Mouse (Mus musculus) neutrophil, adult 5-6 weeks (primary cell): ENCODE measurements around the gene Ptges. TPM values are rescaled to one million over a fixed set of nuclear protein-coding genes. Genes with fewer than 3 reads are reported as not detected.
A peak's percentile ranks its signal among the peaks of the same experiment; 100 is the strongest.

Experiments used
- ATAC-seq: fragments of 151-379, 151-347 bp; 2 replicates; pipeline ENCODE4 v1.8.0; 2017; ENCODE audit warnings: mild to moderate bottlenecking, moderate TSS enrichment; ENCODE audit not compliant: insufficient number of reproducible peaks, poor library complexity, low FRiP score, severe bottlenecking; ENCODE audit errors: extremely low read depth
- total RNA-seq: library from RNA; stranded (forward); fragments of 200-1000 nt; gene quantifications from 2 replicates; pipeline ENCODE4 v1.2.3, GENCODE M21; 2017

Gene Ptges
- total RNA-seq, 1 experiment from 2014 or later: not detected

DNA sequence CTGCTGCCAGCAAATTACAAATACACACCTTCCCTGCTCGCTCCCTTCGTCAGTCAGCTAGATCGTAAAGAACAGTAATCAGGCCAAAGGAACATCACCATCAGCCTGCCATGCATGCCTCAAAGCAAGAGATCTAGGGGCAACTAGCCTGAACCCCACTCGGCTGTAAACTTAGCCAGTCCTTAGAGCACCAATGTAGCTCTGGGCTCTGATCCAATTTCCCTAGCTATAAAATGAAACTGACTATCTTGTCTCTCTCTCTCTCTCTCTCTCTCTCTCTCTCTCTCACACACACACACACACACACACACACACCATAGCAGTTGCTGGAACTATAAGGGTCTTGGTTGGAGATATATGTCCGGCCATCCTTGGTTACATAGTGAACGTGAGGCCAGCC lies 25.4 kb downstream of the Ptges start:
- ATAC-seq: no peak

DNA sequence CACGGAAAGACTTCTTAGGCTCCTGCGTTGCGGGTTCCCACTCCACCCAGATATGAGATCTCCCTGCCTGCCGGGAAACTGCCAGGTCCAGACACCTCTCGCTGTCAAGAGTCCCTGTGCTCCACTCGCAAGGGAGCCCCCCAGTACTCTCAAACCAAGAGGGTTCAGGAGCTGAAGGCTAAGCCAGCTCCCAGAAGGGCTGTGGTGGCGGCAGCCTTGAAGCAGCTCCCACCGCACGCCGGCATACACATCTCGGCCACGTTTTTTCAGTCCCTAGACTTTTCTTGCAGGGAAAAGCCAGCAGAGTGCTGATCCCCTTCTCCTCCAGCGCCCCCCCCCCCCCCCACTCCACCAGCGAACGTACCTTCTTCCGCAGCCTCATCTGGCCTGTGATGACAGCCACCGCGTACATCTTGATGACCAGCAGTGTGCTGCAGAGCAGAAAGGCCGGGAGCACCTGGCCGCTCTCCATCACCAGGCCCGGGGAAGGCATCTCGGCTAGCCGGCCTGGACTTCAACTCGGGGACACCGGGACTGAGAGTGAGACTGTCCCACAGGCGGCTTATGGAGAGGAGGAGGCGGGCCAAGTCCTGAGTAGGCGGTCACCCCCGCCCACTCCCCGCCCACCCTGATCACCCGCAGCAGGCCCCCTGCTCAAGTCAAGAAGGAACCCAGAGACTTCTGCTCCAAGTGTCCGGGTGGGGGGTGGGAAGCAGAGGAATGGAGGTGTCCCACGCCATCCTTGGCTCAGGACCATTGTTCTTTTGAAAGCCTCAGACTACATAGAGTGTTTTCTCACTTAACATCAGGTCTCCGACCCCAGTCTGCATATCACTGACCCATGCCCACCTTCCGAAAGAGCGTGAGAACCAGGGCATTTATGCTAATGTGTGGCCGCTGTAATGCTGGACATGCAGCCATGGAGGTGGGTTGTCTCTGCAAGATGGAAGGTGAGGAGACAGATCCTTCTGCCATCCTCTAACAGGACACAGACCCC lies 26.6 kb downstream of the Ptges start:
- no peak for ATAC-seq

DNA sequence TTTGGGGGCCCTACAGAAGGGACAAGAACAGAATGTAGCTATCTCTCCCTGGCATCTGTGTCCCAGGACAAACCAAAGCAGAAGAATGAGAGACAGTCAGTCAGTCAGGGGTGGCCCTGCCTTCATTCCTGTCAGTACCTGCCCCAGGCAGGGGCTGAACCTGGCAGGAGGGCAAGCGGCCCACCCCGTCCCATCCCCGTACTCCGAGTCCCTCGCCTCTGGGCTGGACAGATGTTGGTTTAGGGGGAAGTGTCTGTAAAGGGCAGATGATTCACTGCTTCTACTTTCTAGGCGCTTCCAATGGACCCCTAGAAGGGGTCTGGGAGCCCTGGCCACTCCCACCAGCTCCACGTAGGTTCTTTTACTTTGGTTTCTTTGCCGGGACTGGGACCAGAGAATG lies 27.4 kb downstream of the Ptges start:
- no peak for ATAC-seq

DNA sequence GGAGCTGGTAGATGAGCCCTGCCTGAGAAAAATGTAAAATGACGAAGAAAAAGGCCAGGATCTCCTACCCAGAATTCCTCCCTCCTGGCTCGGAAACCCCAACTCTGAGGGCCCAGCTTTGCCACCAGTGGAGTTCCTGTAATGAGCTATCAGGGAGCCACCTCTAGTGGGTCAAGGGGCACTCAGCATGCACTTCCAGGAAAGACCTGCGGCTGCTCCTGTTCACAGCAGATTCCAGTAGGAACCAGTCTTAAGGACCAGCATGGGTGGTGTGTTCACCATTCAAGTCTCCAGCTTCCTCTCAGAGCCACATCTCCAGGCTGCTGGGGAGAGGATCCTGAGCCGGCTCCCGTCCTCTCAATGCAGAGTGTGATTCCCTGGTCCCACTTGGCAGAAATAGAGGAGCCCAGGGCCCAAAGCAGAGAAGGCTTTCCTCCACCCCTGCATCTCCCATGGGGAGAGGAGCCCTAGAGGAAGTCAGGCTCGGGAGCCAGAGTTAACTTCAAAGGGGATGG lies 28.0 kb downstream of the Ptges start:
- no peak for ATAC-seq

DNA sequence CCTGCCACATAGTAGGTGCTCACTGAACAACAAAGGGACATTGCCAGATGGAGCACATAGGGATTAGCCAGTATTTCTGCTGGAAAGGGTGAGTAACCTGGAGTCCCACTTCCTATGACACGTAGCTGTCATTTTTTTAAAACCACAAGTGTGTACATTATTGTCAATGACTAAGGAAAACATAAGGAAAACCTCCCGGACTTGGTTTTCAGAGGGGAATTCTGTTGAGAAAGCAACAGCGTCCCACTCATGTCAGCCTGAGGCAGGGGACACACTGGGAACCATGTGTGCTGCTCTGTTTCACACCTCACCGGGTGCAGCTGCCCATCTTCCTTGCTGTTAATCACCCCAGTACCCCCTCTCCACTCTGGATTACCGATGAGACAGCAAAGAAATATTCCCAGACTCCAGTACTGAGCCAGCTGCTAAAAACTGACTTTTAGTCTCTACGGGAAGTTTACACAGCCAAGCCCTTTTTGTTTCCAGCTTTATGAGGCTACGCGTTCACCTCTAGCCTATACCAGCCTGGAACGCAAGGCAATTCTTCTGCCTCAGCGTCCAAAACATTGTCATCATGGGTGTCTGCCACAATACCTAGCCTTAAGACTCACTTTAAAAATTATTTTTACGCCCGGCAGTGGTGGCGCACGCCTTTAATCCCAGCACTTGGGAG lies 30.1 kb downstream of the Ptges start:
- no peak for ATAC-seq

DNA sequence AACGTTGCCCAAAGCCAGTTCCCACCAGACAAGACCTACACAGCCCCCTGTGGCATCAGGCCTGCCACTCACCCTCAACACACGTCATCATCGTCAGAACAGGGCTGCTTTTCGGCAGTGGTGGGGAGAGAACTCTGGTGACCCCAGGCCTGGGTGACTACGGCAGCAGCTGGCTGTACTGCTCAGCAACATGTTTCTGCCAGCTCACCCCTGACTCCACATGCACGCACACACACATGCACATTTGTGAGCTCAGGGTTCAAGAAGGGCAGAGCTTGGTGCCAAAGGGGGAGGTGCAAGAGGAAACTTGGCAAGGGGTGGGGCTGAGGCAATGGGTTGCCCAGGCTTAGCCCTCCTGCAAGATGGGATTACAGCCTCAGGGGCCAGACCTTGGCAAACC lies 32.4 kb downstream of the Ptges start:
- no peak for ATAC-seq

DNA sequence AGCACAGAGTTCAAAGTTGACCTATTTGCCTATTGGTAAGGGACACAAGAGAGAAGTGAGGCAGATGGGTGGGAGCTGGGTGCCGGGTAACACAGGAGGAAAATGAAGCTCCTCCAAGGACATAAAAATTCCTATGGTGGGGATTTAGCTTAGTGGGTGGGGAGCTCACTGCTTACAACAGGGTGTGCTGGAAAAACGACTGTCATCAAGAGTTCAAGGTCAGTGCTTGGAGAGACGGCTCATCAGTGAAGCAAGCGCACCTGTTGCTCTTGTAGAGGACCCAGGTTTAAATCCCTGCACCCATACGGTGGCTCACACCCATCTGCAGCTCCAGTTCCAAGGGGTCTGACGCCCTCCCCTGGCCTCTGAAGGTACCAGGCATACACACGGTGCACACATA lies 35.7 kb downstream of the Ptges start:
- ATAC-seq: no peak

DNA sequence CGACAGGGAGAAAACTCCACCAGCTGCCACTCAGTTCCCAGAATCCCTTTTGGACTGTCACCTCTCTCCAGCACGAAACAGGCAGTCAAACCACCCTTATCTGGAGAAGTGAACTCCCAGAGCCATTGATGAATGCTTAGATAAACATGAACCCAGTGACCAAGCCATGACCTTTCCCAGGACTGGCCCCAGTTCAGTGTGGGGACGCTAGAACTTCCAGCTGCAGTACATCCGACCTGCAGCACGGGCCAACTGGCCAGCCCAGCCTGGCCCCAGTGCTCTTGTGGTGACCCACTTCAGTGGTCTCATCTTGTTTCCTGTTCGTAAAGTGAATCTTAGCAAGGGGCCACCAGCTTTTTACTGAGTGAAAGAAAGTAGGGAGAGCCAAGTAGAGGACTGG lies 36.3 kb downstream of the Ptges start:
- no peak for ATAC-seq

DNA sequence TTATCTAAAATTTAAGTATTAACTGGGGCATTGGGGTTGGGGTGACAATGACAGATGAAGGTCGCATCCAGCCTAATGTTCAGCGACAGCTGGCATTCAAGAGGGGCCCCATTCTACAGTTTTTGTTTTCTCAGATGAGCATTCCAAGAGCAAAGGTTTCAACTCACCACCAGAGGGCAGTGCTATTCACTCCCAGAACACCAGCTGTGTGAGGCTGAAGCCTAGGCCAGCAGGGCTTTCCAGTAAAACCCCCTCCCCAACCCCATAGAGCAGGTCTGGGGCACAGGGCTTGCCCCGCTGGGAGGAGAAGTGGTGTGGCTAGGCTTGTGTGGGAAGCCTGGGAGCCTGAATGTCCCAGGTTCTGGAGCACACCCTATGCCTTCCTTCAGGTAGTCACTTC lies 38.7 kb downstream of the Ptges start:
- ATAC-seq: 0 out of 2 replicates have a peak, but pooled peaks have one; percentile 5

DNA sequence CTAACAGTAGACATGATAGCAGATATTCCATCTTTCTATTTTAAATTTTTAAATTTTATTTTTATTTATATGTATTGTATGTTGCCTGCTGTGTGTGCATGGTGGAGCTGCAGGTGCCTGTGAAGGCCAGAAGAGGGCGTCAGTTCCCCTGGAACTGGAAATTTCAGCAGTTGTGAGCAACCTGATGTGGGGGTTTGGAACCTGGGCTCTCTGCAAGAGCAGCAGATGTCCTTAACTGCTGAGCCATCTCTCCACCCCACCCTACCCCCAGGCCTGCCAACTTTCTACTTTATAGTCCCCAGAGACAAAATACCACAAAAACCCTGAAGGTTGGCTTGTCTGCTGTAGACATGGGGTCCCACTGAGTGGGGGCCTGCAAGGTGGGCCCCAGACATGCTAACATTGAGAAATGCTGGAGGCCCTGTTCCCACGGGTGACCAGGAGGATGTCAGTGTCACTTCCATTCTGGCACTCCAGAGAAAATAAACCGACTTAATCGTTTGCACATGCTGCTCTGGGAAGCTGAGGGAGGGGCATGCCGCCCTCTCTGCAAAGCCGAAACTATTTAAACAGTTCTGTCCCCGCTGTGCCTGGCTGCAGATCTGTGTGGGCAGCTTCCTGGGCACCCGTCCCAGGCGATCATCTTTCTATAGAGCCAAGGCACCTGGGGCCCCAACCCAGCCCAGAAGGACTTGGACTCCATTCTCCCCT lies 44.1 kb downstream of the Ptges start:
- ATAC-seq: no peak

DNA sequence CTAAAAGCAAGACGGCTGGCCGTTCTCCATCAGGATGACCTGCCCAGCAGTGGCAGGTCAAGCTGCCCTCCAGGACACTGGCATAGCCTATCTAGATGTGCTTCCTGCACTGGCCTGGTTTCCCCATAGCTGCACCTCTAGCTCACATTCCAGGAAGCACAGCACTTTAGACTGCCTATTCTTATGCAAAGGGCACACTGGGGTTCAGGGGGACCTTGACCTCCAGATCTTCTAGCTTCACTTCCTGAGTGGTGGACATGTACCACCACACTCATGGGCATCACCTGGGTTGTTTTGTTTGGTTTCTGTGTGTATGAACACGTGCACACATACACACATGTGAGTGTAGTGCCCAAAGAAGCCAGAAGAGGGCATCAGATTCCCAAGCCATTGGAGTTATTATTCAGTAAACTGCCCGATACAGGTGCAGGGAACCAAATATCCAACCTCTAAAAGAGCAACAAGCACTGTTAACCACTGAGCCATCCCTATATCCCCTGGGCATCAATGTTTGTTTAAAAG lies 44.8 kb downstream of the Ptges start:
- no peak for ATAC-seq

DNA sequence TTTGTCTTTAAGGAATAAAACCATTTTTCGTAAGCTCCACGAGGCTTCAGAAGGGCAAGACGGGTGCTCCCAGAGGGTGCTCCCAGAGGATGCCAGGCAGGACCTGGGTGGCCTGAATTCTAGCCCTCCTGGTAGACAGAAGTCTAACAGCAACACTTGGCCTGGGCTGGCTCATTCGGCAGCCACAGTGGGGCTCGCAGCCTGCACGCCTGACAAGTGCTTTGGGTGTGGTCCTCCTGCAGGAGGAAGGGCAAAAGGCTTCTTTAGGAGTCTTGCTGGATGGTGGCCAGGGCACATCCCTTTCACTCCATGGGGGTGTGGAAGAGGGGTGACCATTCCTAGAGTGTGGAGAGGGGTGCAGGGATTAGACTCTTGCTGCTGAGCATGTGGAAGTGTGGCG lies 48.4 kb downstream of the Ptges start:
- no peak for ATAC-seq

DNA sequence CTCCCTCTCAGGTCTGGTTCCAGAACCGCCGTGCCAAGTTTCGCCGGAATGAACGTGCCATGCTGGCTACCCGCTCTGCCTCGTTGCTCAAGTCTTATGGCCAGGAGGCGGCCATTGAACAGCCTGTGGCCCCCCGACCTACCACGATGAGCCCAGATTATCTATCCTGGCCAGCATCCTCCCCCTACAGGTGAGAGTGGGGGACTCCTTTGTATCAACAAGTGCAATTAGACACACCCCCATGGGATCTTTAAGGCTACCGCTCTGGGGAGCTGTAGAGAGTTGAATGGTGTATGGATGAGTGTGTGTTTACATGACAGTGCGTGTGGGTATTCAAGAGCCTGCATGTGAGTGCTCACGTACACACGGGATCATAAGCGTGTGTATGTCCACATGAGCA lies 50.2 kb downstream of the Ptges start:
- ATAC-seq: no peak

DNA sequence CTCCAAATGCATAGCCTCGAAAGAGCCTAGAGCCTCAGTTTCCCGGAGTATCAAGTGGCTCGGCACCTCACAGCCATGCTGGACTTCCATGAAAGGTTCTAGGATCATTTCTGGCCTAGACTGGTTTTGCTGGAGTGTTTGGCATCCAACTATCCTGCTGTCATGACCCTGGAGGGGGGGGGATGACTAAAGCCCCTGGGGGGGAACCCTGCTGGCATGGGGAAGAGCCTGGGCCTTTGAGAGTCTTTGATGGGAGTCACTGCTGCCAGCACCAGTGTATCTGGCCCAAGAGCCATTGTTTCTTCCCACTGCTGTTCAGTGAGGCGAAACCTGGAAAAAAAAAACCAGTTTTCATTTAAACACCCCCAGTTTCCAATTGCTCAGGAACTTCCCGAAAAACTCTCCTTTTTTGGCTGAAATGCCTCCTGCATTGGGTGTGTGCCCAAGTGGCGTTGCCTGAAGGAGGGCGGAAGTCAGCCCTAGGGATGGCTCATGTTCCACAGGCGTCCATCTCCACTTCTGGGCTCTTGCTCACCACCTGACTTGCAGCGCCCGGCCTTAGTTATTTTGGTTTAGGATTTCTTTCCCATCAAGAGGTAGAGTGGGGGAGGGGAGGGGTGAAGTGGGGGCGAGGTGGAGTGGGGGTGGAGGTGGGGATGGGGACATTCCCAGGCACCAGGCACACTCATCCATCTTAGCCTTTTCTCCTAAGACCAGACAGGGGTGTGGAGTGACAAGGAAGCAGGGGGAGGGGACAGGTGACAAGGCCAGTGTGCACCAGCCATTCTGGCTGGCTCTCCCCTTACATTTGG lies 53.8 kb downstream of the Ptges start:
- ATAC-seq: no peak

DNA sequence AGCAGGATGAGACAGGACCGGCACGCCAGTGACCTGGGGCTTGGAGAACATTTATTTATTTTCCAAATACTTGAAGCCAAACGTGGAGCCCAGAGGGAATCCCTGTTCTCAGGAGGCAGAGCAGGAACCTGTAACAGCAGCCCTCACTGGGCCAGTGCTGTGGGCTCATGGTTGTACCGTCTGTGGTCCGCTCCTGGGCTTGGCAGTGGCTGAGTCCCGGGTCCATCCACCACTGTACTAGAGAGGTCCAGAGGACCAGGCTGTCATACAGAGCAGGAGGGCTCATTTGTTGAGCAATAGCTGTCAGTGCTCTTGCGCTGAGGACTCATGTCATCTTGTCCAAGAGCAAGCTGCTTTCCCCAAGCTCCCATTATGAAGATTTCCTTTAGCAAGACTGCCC lies 54.6 kb downstream of the Ptges start:
- no peak for ATAC-seq

DNA sequence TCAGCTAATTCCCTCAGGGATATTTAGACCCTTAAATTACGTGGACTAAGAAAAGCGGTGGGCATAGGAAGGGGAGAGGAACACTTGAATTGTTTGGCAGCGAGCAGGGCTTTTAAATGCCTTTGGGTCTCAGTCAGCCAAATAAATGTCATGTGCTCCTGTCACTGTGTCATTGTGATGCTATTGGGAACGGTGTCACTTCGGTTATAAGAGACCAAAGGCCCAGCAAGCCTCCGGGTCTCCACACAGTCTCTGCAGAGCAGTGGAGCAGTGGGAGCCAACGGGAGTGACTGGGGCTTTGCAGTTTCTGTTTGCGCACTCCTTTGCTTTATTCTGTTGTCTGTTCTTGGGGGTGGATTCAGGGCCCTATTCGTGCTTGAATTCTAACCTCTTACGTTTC lies 55.2 kb downstream of the Ptges start:
- ATAC-seq: no peak

DNA sequence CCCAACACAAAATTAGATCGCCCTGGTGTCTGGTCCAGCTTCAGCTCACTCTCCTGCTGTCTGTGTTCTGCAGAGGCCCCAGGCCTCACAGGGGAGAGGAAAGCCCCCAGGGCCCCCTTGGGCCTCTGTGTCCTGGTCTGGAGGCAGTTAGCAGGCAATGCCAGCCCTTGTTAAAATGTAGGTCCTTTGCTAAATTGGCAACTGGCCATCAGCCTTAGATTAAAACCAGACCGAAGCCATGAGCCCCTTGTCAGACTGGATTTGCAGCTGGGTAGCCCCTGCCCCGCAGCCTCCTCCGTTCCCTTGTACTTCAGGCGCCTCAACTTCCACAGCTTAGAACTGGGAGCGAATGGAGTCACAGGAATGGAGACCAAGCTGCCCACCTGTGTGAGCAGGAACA lies 57.0 kb downstream of the Ptges start:
- no peak for ATAC-seq

DNA sequence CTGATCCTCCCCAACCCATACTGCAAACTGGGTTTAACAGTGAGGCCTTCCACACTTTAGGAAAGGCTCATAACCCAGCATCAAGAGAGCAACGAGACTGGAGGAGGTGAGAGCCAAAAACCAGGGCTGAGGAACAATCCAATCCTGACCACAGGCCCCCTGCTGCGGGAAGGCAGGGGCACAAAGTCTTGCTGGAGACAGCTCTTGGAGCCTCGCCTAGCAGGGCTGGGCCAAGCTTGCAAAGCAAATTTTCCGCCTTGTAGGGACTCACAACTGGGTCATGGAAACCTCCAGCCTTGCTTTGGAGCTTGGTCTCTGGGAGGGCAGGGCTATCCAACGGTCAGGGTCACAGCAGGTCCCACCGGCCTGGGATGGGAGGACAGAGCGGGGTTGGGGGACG lies 58.8 kb downstream of the Ptges start:
- no peak for ATAC-seq
